Mouse (Mus musculus) stomach, embryonic 16.5 days (tissue): ENCODE data around the gene Olfr1418. TPM values are rescaled to one million over a fixed set of nuclear protein-coding genes. Genes with fewer than 3 reads are reported as not detected.

ENCODE experiments used
- polyA plus RNA-seq: library from polyadenylated mRNA; unstranded; fragments of >200 nt; fragmentation: Nextera tagmentation; extraction: Ambion mirVana; gene quantifications from 2 replicates; pipeline ENCODE4 v1.2.1, GENCODE M21; 2015

The Olfr1418 gene
- polyA plus RNA-seq, 1 experiment from 2014 or later: not detected

Other genes with a start within 250 kb of the Olfr1418 start
- 0.34 and 1.1 TPM in 2 replicates for gene Ms4a2, start 237.3 kb downstream of the Olfr1418 start, polyA plus RNA-seq
- 1.4 and 1.6 TPM in 2 replicates for gene Ms4a3, start 220.2 kb downstream of the Olfr1418 start, polyA plus RNA-seq
- not detected in 2 replicates for gene Oosp2, start 200.5 kb downstream of the Olfr1418 start, polyA plus RNA-seq
- gene Oosp1, start 169.9 kb downstream of the Olfr1418 start, polyA plus RNA-seq: not detected in 2 replicates
- gene Oosp3, start 164.0 kb downstream of the Olfr1418 start, polyA plus RNA-seq: not detected in 2 replicates
- gene Gif, start 113.5 kb downstream of the Olfr1418 start, polyA plus RNA-seq: 9.9 and 15.4 TPM in 2 replicates
- gene Mrpl16, start 90.7 kb downstream of the Olfr1418 start, polyA plus RNA-seq: 51.7 and 53.0 TPM in 2 replicates
- gene Stx3, start 41.7 kb downstream of the Olfr1418 start, polyA plus RNA-seq: 20.2 and 22.7 TPM in 2 replicates
- 0.13 TPM in 1 of 2 replicates, not detected in the other for gene Olfr1417, start 21.8 kb downstream of the Olfr1418 start, polyA plus RNA-seq
- gene Olfr1419, start 14.0 kb upstream of the Olfr1418 start, polyA plus RNA-seq: not detected in 2 replicates
- gene Olfr1420, start 25.5 kb upstream of the Olfr1418 start, polyA plus RNA-seq: 0.06 TPM in 1 of 2 replicates, not detected in the other
- 16.6 and 16.9 TPM in 2 replicates for gene Patl1, start 51.3 kb upstream of the Olfr1418 start, polyA plus RNA-seq
- gene Osbp, start 104.9 kb upstream of the Olfr1418 start, polyA plus RNA-seq: 4.1 and 4.6 TPM in 2 replicates
- 0.03 TPM in 1 of 2 replicates, not detected in the other for gene Olfr1423, start 180.3 kb upstream of the Olfr1418 start, polyA plus RNA-seq
- not detected in 2 replicates for gene Olfr1424, start 201.6 kb upstream of the Olfr1418 start, polyA plus RNA-seq
- gene Olfr1425, start 216.7 kb upstream of the Olfr1418 start, polyA plus RNA-seq: not detected in 2 replicates
- gene Olfr1426, start 230.9 kb upstream of the Olfr1418 start, polyA plus RNA-seq: not detected in 2 replicates
- gene Olfr1427, start 242.3 kb upstream of the Olfr1418 start, polyA plus RNA-seq: not detected in 2 replicates